9 mouse cellular contexts compared by ENCODE assay signal in the genomic region with DNA sequence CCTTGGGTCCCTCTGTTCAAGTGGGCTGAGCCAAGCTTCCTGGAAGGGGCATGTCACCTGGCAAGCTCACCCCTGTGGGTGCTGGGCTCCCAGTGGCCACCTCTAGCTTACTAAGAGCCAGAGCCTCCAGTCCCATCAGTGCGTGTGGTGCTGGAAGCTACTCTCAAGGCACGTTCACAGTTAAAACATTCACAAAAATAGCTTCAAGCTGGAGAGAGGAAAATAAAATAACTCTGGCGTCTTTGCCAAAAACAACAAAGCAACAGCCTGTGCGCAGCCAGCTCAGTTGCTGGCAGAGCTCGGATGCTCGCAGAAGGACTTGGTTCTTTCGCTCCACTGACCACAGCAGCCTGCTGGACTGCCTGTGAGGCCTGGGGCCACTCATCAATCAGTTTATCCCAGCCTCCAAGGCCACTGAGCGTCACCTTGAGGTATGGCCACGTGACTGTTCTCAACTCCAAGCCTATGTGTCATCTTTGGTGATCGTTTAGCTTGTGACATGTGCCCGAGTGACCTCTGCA. TPM values are rescaled to one million over a fixed set of nuclear protein-coding genes. Genes with fewer than 3 reads are reported as not detected.
DNase-seq lines count a peak whose midpoint lies in the region; ATAC-seq and TF ChIP-seq lines count a peak whose summit lies in the region.
"Had no signal": no experiment of that assay in that cellular context is flagged by ENCODE, and none has a peak within 500 bp of the region (broad histone marks: within the 10 kb centered on the region; RNA-seq: fewer than 3 reads in every experiment).

No protein-coding gene starts in this region.

- H3K4me2 ChIP-seq in neural tube, embryonic 15.5 days = no peak overlapping the region
- H3K4me2 ChIP-seq in midbrain, embryonic 11.5 days = no peak overlapping the region

- no peak overlapping the region for H3K4me3 ChIP-seq in cortical plate, adult 2 months (ENCODE audit: insufficient read depth, low read length)
- H3K4me3 ChIP-seq in neural tube, embryonic 15.5 days (replicated peaks) = no peak overlapping the region
- no peak overlapping the region for H3K4me3 ChIP-seq in midbrain, embryonic 10.5 days
- no peak overlapping the region for H3K4me3 ChIP-seq in midbrain, embryonic 11.5 days (ENCODE audit: low read depth, low read length)

- H3K36me3 ChIP-seq in neural tube, embryonic 15.5 days = peaks cover 5% of the 10 kb centered on the region; the same call in 1 of the 2 replicates
- H3K36me3 ChIP-seq in midbrain, embryonic 10.5 days = no peaks in the 10 kb centered on the region
- no peaks in the 10 kb centered on the region for H3K36me3 ChIP-seq in midbrain, embryonic 11.5 days (ENCODE audit: control insufficient read depth, insufficient read depth, low read length)

- whole genome bisulfite sequencing in neural tube, embryonic 15.5 days = 55% methylated on average over 11 of the region's 11 CpGs
- 82% methylated on average over 11 of the region's 11 CpGs for WGBS in midbrain, embryonic 10.5 days
- WGBS in midbrain, embryonic 11.5 days = 69% methylated on average over 11 of the region's 11 CpGs

- H3K27ac ChIP-seq in cortical plate, adult 2 months (ENCODE audit: insufficient read depth, low read length) = 0 out of 2 replicates have a peak overlapping the region, but pooled peaks have one; percentile 32
- peak overlapping the region; percentile 51; the same call in 1 of the 2 replicates for H3K27ac ChIP-seq in neural tube, embryonic 15.5 days (replicated peaks)
- H3K27ac ChIP-seq in midbrain, embryonic 10.5 days (replicated peaks) = no peak overlapping the region
- H3K27ac ChIP-seq in midbrain, embryonic 11.5 days (ENCODE audit: low read depth, low read length) = no peak overlapping the region

- H3K4me1 ChIP-seq in cortical plate, adult 2 months (ENCODE audit: control insufficient read depth, insufficient read depth, low read length) = peaks cover 6% of the 10 kb centered on the region
- H3K4me1 ChIP-seq in neural tube, embryonic 15.5 days = peaks cover 9% of the 10 kb centered on the region
- H3K4me1 ChIP-seq in midbrain, embryonic 10.5 days = no peaks in the 10 kb centered on the region
- H3K4me1 ChIP-seq in midbrain, embryonic 11.5 days (ENCODE audit: control insufficient read depth, insufficient read depth, low read length) = no peaks in the 10 kb centered on the region

- H3K9ac ChIP-seq in neural tube, embryonic 15.5 days (replicated peaks) = no peak overlapping the region
- no peak overlapping the region for H3K9ac ChIP-seq in midbrain, embryonic 11.5 days (ENCODE audit: low read length)

- H3K27me3 ChIP-seq in neural tube, embryonic 15.5 days (replicated peaks) = no peaks in the 10 kb centered on the region
- no peaks in the 10 kb centered on the region for H3K27me3 ChIP-seq in midbrain, embryonic 10.5 days (ENCODE audit: low read depth, poor library complexity, severe bottlenecking)
- no peaks in the 10 kb centered on the region for H3K27me3 ChIP-seq in midbrain, embryonic 11.5 days (ENCODE audit: control insufficient read depth, insufficient read depth, low read length)

- no peak for TF ChIP-seq CTCF in cortical plate, adult 2 months (IDR thresholded peaks at IDR 0.05; ENCODE audit: extremely low read depth, insufficient read depth, low read length)

- DNase-seq in testis, postnatal 14 days (ENCODE audit: low spot score) = peak; percentile 52
- DNase-seq in testis, postnatal 10 days (ENCODE audit: low spot score) = no peak
- peak; percentile 51 for DNase-seq in heart, postnatal 4 days
- peak; percentile 45 to 78 for DNase-seq in layer of hippocampus, postnatal 14 days (ENCODE audit: low spot score in 2 of 2)
- no peak for DNase-seq in midbrain, embryonic 10.5 days (ENCODE audit: low spot score)
- no peak for DNase-seq in midbrain, embryonic 11.5 days (ENCODE audit: low spot score, missing footprints)

- H3K9me3 ChIP-seq in neural tube, embryonic 15.5 days (replicated peaks) = no peaks in the 10 kb centered on the region
- no peaks in the 10 kb centered on the region for H3K9me3 ChIP-seq in midbrain, embryonic 10.5 days (replicated peaks)
- H3K9me3 ChIP-seq in midbrain, embryonic 11.5 days (ENCODE audit: control insufficient read depth, low read length) = no peaks in the 10 kb centered on the region

- no peak for TF ChIP-seq POLR2A in cortical plate, adult 2 months (IDR thresholded peaks at IDR 0.05; ENCODE audit: extremely low read depth, insufficient read depth, low read length)

- no peak for ATAC-seq in neural tube, embryonic 15.5 days (ENCODE audit: low FRiP score)
- no peak for ATAC-seq in midbrain, embryonic 11.5 days (ENCODE audit: low FRiP score)

RNA-seq across cellular contexts. Expression of gene Spaca3, which starts 19.0 kb away (rescaled TPM):
- polyA plus RNA-seq in cortical plate, adult 2 months (2012; rRNA removed) = not detected in 2 replicates
- not detected for total RNA-seq in heart, postnatal 4 days (2021)
- total RNA-seq in layer of hippocampus, postnatal 14 days (2021) = not detected
- polyA plus RNA-seq in neural tube, embryonic 15.5 days (2015; fragmentation: Nextera tagmentation; extraction: Ambion mirVana) = not detected in 2 replicates
- polyA plus RNA-seq in midbrain, embryonic 10.5 days (2016; fragmentation: Nextera tagmentation; extraction: Ambion mirVana) = not detected in 2 replicates
- not detected in 2 replicates for polyA plus RNA-seq in midbrain, embryonic 11.5 days (2014; fragmentation: Nextera tagmentation; extraction: Ambion mirVana)
- total RNA-seq: hematopoietic stem cell, adult 5-6 weeks had no signal

Comparison
In these comparisons a context has a peak if more than half of its experiments do, and no peak if none do; other contexts are left out.
1. DNase-seq: peak in testis, postnatal 14 days (single experiment), heart, postnatal 4 days (single experiment) and layer of hippocampus, postnatal 14 days (2 of 2); none in testis, postnatal 10 days (single experiment), midbrain, embryonic 10.5 days (single experiment) and midbrain, embryonic 11.5 days (single experiment).
2. H3K27ac ChIP-seq: peak in cortical plate, adult 2 months (single experiment) and neural tube, embryonic 15.5 days (single experiment); none in midbrain, embryonic 10.5 days (single experiment) and midbrain, embryonic 11.5 days (single experiment).